Mouse (Mus musculus): ENCODE data around the gene Spc24.
"Not testable (repeated sequence)": the region's sequence is repeated elsewhere in the genome, so short reads cannot be mapped to it uniquely, and the experiment has no call there.

Gene Spc24

DNA sequence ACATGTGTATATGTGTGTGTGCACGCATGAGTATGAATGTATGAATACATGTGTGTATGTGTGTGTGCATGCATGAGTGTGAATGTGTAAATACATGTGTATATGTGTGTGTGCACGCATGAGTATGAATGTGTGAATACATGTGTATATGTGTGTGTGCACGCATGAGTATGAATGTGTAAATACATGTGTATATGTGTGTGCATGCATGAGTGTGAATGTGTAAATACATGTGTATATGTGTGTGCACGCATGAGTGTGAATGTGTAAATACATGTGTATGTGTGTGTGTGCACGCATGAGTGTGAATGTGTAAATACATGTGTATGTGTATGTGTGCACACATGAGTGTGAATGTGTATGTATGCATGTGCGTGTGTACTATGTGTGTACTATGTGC lies 33.4 kb upstream of the Spc24 start:
- H3K36me3 ChIP-seq (ENCODE audit: control insufficient read depth, insufficient read depth, low read length, poor library complexity, severe bottlenecking); DNase-seq (ENCODE audit: low read depth, low spot score); H3K27me3 ChIP-seq (ENCODE audit: control insufficient read depth, insufficient read depth, low read length, poor library complexity, severe bottlenecking): not testable (repeated sequence)

DNA sequence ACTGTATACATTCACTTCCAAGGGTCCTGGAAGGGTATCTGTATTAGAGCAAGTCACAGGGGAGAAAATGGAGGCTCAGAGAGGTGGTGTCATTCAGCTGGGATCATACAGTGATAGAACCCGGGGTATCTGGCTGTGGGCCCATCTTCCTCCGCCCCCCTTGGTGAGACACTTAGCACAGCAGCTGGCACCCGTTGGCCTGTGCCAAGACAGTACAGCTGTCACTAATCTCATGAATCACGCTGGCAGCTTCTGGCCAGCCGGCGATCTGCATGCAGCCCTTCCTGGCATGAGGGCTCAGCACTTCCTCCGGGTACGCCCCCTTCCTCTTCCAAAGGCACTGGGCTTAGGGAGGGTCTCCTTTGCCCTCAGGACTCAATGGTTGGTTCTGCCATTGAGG lies 32.5 kb upstream of the Spc24 start:
- no peak for DNase-seq (ENCODE audit: low read depth, low spot score)
- no peaks in the 10 kb centered on the region for H3K36me3 ChIP-seq (ENCODE audit: control insufficient read depth, insufficient read depth, low read length, poor library complexity, severe bottlenecking)
- H3K27me3 ChIP-seq (ENCODE audit: control insufficient read depth, insufficient read depth, low read length, poor library complexity, severe bottlenecking): no peaks in the 10 kb centered on the region

DNA sequence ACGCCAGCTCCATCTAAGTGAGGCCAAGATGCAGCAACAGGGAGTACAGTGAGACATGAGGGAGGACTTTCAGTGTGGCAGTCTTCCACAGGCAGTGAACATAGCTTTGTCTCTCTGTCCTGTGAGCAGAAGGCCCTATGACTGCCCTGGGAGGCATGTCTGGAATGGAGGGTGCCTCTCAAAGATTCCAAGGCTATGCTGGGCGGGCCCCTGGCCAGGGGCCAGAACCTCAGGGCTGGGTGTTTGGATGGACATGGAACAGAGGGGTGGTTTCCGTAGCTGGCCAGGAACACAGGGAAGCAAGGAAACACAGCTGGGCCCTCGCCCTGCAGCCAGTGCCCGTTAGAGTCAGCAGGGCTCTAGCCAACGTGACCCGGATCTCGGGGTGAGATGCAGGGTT lies 31.8 kb upstream of the Spc24 start:
- DNase-seq (ENCODE audit: low read depth, low spot score): no peak

DNA sequence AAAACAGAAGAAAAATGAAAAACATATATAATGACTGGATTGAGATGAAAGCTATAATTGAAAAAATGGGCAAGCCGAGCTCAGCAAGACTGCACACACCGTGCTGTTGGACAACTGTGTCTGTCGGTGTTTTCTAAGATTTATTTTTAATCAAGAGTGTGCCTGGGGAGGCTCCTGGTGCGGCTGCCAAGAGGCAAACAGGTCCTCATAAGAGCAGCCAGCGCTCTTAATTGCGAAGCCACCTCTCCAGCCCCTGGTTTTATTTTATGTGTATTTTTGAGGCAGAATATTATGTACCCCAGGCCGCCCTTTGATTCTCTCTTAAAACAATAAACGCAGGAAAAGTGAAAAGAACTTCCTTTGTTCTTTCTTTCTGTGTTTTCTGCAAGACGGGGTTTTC lies 28.1 kb upstream of the Spc24 start:
- no peak for DNase-seq (ENCODE audit: low read depth, low spot score)
- H3K27me3 ChIP-seq (ENCODE audit: control insufficient read depth, insufficient read depth, low read length, poor library complexity, severe bottlenecking): no peaks in the 10 kb centered on the region

More for the DNA sequence above, 31.8 kb upstream of the Spc24 start:
- no peaks in the 10 kb centered on the region for H3K27me3 ChIP-seq (ENCODE audit: control insufficient read depth, insufficient read depth, low read length, poor library complexity, severe bottlenecking)
- no peaks in the 10 kb centered on the region for H3K36me3 ChIP-seq (ENCODE audit: control insufficient read depth, insufficient read depth, low read length, poor library complexity, severe bottlenecking)

DNA sequence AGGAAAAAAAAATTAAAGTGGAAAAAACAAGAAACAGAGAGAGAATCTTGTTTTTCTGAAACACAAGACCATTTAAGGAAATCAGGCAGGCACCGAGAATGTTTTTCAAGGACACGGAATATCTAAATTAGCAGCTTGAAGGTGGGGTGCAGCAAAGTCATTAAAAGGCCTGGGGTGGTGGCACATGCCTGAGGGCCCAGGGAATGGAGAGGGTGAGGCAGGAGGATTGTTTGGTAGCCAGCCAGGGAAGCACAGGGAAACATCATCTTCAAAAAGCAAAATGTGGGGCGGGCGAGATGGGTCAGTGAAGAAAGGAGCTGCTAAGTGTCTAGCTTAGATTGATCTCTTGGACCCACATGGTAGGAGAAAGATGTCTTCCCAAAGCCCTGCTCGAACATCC lies 27.6 kb upstream of the Spc24 start:
- Histone ChIP-seq H3K36me3 (ENCODE audit: control insufficient read depth, insufficient read depth, low read length, poor library complexity, severe bottlenecking) (no peaks in the 10 kb centered on the region), H3K27me3 (ENCODE audit: control insufficient read depth, insufficient read depth, low read length, poor library complexity, severe bottlenecking) (no peaks in the 10 kb centered on the region)
- no peak for DNase-seq (ENCODE audit: low read depth, low spot score)

More for the DNA sequence above, 28.1 kb upstream of the Spc24 start:
- no peaks in the 10 kb centered on the region for H3K36me3 ChIP-seq (ENCODE audit: control insufficient read depth, insufficient read depth, low read length, poor library complexity, severe bottlenecking)

DNA sequence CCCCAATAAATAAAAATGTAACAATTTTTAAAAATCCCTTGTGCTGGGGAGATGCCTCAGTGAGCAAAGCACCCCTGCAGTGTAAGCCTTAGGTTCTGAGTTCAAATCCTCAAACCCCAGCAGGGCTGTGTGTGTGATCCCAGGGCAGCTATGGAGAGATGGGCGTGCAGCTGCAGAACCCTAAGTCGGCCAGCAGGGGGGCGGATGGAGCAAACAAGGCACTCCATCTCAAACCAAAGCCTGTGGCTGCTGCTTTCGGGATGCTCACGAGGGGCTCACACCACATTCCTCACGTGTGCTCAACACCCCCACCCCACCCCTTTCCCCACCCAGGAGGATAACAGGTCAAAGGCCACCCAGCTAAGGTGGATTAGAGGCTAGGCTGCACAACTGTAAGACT lies 26.8 kb upstream of the Spc24 start:
- peak; percentile 66 for DNase-seq (ENCODE audit: low read depth, low spot score)
- Histone ChIP-seq H3K36me3 (ENCODE audit: control insufficient read depth, insufficient read depth, low read length, poor library complexity, severe bottlenecking) (no peaks in the 10 kb centered on the region), H3K27me3 (ENCODE audit: control insufficient read depth, insufficient read depth, low read length, poor library complexity, severe bottlenecking) (no peaks in the 10 kb centered on the region)

DNA sequence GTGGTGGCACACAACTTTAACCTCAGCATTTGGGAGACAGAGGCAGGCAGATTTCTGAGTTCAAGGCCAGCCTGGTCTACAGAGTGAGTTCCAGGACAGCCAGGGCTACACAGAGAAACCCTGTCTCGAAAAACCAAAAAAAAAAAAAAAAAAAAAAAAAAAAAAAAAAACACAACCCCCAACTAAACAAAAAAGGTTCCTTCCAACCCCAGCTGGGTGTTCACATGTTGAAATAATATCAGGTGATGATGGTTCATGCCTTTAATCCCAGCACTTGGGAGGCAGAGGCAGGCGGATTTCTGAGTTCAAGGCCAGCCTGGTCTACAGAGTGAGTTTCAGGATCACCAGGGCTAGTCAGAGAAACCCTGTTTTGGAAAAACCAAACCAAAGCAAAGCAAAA lies 26.2 kb upstream of the Spc24 start:
- not testable (repeated sequence) for H3K36me3 ChIP-seq (ENCODE audit: control insufficient read depth, insufficient read depth, low read length, poor library complexity, severe bottlenecking); DNase-seq (ENCODE audit: low read depth, low spot score); H3K27me3 ChIP-seq (ENCODE audit: control insufficient read depth, insufficient read depth, low read length, poor library complexity, severe bottlenecking)

DNA sequence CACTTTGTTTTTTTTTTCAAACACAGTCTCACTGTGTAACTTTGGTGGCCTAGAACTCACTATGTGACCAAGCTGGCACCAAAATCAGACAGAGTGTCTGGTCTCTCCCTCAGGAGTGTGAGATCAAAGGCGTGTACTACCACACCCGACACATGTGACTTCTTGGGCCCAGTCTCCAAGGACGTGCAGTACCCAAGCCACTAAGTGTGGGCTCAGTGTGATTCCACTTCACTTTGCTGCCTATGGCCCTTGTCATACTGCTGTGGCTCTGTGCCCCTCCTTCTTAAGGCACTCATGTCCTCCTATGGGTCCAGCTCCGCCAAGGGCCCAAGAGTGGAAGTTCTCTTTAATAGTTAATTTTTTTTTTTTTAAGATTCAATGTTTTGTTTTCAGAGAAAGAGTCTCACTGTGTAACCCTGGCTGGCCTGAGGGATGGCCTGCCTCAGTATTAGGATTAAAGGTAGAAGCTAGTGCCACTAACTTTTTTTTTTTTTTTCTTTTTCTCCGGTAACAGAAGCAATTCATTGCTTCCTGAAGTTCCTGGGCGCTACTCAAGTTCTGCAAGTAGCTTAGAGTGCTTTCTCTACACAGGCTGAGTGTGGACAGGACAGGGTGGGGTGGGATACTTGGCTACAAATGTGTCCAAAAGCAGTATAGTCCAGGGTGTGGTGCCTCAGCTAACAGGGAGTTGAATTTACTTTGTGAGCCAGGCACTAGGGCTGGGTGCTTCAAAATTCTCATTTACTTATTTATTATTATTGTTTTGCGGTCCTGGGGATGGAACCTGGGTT lies 24.6 kb upstream of the Spc24 start:
- no peaks in the 10 kb centered on the region for H3K36me3 ChIP-seq (ENCODE audit: control insufficient read depth, insufficient read depth, low read length, poor library complexity, severe bottlenecking)
- DNase-seq (ENCODE audit: low read depth, low spot score): no peak
- H3K27me3 ChIP-seq (ENCODE audit: control insufficient read depth, insufficient read depth, low read length, poor library complexity, severe bottlenecking): no peaks in the 10 kb centered on the region

DNA sequence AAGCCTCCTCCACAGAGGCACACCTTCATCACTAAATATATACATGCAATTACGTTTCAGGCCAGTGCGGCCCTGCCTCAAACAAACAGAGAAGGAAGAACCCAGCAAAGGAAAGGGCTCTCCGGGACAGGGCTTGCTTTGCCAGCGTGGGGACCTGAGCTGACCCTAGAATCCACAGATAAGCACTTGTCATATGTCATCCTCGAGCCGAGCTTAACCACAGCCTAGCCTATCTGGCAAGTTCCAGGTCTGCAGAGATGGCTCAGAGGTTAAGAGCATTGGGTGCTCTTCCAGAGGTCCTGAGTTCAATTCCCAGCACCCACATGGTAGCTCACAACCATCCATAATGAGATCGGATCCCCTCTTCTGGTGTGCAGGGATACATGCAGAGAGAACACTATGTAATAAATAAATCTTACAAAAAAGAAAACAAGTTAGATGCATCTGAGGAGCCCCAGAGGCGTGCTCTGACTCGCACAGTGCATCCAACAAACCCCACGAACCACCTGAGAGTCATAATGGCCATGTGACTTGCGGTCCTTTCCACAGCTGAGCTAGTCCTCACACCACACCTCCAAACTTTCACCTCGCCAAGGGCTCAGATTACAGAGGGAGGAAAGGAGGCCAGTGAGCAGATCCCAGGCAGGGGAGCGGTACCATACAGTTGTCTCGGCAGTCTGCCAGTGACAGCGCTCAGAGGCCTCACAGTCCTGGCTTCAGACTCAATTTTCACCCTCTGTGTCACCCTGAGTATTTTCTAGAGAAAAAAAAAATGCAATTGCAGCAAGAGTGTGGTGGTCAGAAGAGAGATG lies 21.8 kb upstream of the Spc24 start:
- Histone ChIP-seq H3K36me3 (ENCODE audit: control insufficient read depth, insufficient read depth, low read length, poor library complexity, severe bottlenecking) (no peaks in the 10 kb centered on the region), H3K27me3 (ENCODE audit: control insufficient read depth, insufficient read depth, low read length, poor library complexity, severe bottlenecking) (no peaks in the 10 kb centered on the region)
- DNase-seq (ENCODE audit: low read depth, low spot score): no peak

DNA sequence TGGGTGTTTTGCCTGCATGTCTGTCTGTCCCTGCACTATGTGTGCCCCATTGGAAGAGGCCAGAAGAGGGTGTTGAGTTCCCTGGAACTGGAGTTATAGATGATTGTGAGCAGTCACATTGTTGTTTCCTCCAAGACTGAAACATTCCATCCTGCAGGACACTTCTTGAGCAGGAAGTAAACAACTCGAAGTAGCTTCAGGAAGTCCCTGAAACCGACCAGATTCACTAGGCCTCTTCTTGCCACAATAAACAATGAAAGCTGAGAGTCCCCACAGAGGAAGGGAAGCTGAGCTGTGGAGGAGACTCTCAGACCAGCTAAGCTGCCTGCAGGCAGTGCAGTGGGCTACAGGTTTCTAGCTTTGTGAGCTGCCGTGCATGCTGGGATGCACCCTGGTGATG lies 17.6 kb upstream of the Spc24 start:
- DNase-seq (ENCODE audit: low read depth, low spot score): no peak
- H3K27me3 ChIP-seq (ENCODE audit: control insufficient read depth, insufficient read depth, low read length, poor library complexity, severe bottlenecking): no peaks in the 10 kb centered on the region
- no peaks in the 10 kb centered on the region for H3K36me3 ChIP-seq (ENCODE audit: control insufficient read depth, insufficient read depth, low read length, poor library complexity, severe bottlenecking)

DNA sequence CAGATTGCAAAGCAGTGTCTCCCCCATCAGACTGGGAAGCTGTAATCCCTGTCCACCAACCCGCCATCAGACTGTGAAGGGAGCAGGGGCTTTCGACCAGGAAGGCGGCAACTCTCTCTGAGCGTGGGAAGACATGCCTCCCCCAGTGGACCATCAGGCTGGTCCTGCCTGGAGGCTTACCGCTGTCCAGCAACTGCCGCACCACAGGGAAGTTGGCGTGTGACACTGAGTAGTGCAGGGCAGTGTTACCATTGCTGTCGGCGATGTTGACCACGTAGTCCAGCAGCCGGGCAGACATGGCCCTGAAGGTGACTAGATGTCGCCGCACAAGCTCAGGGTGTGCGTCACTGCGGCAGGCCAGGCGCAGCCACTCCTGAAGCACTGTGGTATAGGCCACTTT lies 14.2 kb upstream of the Spc24 start:
- no peaks in the 10 kb centered on the region for H3K36me3 ChIP-seq (ENCODE audit: control insufficient read depth, insufficient read depth, low read length, poor library complexity, severe bottlenecking)
- no peaks in the 10 kb centered on the region for H3K27me3 ChIP-seq (ENCODE audit: control insufficient read depth, insufficient read depth, low read length, poor library complexity, severe bottlenecking)
- no peak for DNase-seq (ENCODE audit: low read depth, low spot score)

DNA sequence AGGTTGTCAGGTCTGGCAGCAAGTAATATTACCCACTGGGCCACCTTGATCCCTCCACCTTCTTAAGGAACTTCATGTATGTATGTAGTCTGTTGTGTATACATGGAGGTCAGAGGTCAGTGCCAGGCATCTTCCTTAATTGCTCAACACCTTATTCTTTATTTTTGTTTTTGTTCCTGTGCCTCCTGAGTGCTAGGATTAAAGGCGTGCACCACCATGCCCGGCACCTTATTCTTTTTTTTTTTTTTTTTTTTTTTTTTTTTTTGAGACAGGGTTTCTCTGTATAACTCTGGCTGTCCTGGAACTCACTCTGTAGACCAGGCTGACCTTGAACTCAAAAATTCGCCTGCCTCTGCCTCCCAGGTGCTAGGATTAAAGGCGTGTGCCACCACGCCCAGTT lies 13.3 kb upstream of the Spc24 start:
- not testable (repeated sequence) for DNase-seq (ENCODE audit: low read depth, low spot score); H3K36me3 ChIP-seq (ENCODE audit: control insufficient read depth, insufficient read depth, low read length, poor library complexity, severe bottlenecking); H3K27me3 ChIP-seq (ENCODE audit: control insufficient read depth, insufficient read depth, low read length, poor library complexity, severe bottlenecking)

DNA sequence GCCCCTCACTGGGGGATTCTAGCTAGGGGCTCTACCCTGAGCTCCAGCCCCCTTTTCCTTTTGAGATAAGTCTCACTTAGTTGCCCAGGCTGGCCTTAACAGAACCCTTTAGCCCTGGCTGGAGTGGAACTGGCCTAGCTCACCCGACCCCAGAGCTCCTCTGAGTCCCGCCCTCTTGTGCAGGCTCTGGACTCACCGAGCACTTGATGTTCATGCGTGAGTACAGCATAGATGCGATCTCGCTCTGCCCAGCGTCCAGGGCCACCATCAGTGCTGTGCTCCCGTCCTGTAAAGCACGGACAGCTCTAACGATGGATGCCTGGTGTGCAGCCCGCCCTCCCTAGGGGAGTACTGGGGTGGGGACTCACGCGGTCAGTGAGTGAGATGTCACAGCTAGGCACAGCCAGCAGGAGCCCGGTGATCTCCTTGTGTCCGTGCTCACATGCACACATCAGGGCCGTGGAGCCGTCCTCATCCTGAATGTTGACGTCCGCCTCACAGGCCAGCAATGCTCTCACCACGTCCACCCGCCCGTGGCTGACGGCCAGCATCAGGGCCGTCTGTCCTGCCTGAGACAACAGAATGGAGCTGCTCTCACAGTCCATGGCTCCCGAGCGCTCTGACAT lies 9.6 kb upstream of the Spc24 start:
- no peak for DNase-seq (ENCODE audit: low read depth, low spot score)
- no peaks in the 10 kb centered on the region for H3K36me3 ChIP-seq (ENCODE audit: control insufficient read depth, insufficient read depth, low read length, poor library complexity, severe bottlenecking)
- H3K27me3 ChIP-seq (ENCODE audit: control insufficient read depth, insufficient read depth, low read length, poor library complexity, severe bottlenecking): no peaks in the 10 kb centered on the region

DNA sequence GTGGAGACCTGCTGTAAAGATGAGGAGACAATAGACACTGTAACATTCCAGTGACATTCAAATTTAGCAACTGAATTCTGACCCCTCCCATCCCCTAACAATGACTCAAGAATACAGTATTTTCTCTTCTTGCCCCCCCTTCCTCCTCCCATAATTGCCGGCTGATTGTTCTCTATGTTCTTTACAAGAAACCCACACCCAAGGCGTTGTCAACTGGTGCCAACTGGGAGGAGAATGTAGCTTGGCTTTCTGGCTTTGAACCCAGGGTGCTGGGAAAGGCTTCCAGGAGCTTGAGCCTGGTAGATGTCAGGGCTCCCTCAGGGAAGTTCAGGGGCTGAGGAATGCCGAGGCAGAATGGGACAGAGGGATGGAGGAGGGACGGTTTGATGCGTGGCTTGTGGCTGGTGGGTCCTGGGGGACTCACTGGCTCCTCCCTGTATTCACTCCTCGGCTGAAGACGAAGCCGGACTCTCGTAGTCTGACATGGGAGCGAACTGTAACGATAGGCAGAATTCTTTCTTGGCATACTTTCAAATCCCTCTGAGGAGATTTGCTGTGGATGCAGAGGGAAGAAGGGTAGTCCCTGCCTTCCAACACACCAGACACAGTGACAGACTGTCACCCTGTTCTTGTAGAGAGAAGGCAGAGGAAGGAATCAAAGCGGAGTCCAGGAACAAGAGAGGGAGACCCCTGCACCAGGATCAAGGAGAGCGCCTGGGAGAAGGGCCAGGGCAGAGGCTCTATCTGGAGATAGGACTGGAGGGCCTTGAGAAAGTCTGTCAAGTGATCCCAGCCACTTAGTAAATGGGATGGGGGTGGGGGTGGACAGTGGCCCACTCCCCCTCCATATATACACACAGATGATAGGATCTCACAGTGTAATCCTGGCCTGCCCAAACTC lies 8.7 kb upstream of the Spc24 start:
- Histone ChIP-seq H3K36me3 (ENCODE audit: control insufficient read depth, insufficient read depth, low read length, poor library complexity, severe bottlenecking) (no peaks in the 10 kb centered on the region), H3K27me3 (ENCODE audit: control insufficient read depth, insufficient read depth, low read length, poor library complexity, severe bottlenecking) (no peaks in the 10 kb centered on the region)
- no peak for DNase-seq (ENCODE audit: low read depth, low spot score)

Measured in splenic B cell, adult 2 months (primary cell).